Mouse (Mus musculus) heart, embryonic 11.5 days (tissue): ENCODE data around the gene Cep170b. TPM values are rescaled to one million over a fixed set of nuclear protein-coding genes. Genes with fewer than 3 reads are reported as not detected.
A peak's percentile ranks its signal among the peaks of the same experiment; 100 is the strongest.

Source experiments
- ATAC-seq: fragments of 200-750 bp; cut with Nextera tagmentation; replicated peaks from 2 replicates; pipeline ENCODE4 v1.8.0; 2017; ENCODE audit warnings: moderate library complexity; ENCODE audit not compliant: insufficient number of reproducible peaks, low FRiP score, low TSS enrichment
- H3K27ac ChIP-seq: fragments of 300-500 bp; sonication (generic); 2 replicates; pipeline ENCODE4 v1.5.1; 2014; ENCODE audit warnings: mild to moderate bottlenecking, low read depth, low read length
- H3K27me3 ChIP-seq: fragments of 300-500 bp; sonication (generic); 2 replicates; pipeline ENCODE4 v1.6.1; 2014; ENCODE audit warnings: mild to moderate bottlenecking, low read length, mixed read lengths; ENCODE audit not compliant: control insufficient read depth, insufficient read depth
- H3K36me3 ChIP-seq: fragments of 300-500 bp; sonication (generic); 2 replicates; pipeline ENCODE4 v1.6.1; 2014; ENCODE audit warnings: mild to moderate bottlenecking, low read length, moderate library complexity, mixed read lengths; ENCODE audit not compliant: control insufficient read depth, insufficient read depth
- H3K4me1 ChIP-seq: fragments of 300-500 bp; sonication (generic); 2 replicates; pipeline ENCODE4 v1.6.1; 2014; ENCODE audit warnings: low read length; ENCODE audit not compliant: control insufficient read depth, insufficient read depth
- H3K4me2 ChIP-seq: fragments of 300-500 bp; sonication (generic); 2 replicates; pipeline ENCODE4 v1.6.1; 2014; ENCODE audit warnings: mild to moderate bottlenecking, moderate library complexity
- H3K4me3 ChIP-seq: fragments of 300-500 bp; sonication (generic); 2 replicates; pipeline ENCODE4 v1.5.1; 2014; ENCODE audit warnings: low read depth, low read length
- H3K9ac ChIP-seq: fragments of 300-500 bp; sonication (generic); 2 replicates; pipeline ENCODE4 v1.6.1; 2014; ENCODE audit warnings: mild to moderate bottlenecking, low read depth, low read length, moderate library complexity
- H3K9me3 ChIP-seq: fragments of 300-500 bp; sonication (generic); replicated peaks from 2 replicates; pipeline ENCODE4 v1.6.1; 2016; ENCODE audit warnings: low read length; ENCODE audit not compliant: control insufficient read depth
- WGBS: fragments of 180-500 bp; shearing (Covaris S2); extraction: QIAGEN DNeasy Blood & Tissue Kit; methylation state at CpG from one replicate; pipeline ENCODE4 v1.1.7; 2014; ENCODE audit not compliant: insufficient replicate concordance; 5-methylcytosine and 5-hydroxymethylcytosine counted together
- polyA plus RNA-seq: library from polyadenylated mRNA; unstranded; fragments of >200 nt; fragmentation: Nextera tagmentation; extraction: Ambion mirVana; gene quantifications from 2 replicates; pipeline ENCODE4 v1.2.1, GENCODE M21; 2014

Gene Cep170b
- polyA plus RNA-seq, 1 experiment from 2014 or later = 3.1 TPM

DNA sequence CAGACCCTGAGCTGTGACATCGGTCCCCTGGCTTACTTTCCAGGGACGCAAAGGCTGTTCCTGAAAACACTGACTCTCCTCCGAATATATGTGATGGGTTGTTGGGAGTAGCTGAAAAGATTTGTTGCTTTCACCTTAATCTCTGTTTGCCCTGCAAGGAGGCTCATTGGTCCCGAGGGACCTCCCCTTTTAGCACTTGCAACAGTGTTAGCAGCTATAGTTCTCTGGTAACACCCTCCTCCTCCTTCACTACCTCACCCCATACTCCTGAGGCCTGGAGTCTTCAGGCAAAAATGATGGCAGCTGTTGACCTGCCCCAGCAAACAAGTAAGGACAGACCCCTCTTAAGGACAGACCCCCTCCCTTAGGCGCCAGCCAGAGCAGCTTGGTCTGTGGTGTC, 1.3 kb upstream of the Cep170b start:
- Histone ChIP-seq H3K27me3 (peaks cover 31% of the 10 kb centered on the region), H3K36me3 (no peaks in the 10 kb centered on the region), H3K9me3 (no peaks in the 10 kb centered on the region), H3K27ac (no peak overlapping the region), H3K9ac (no peak overlapping the region), H3K4me1 (peaks cover 5% of the 10 kb centered on the region; the same call in 1 of the 2 replicates), H3K4me3 (no peak overlapping the region), H3K4me2 (no peak overlapping the region)
- WGBS = 45% methylated on average over 5 of the region's 5 CpGs
- ATAC-seq = no peak

DNA sequence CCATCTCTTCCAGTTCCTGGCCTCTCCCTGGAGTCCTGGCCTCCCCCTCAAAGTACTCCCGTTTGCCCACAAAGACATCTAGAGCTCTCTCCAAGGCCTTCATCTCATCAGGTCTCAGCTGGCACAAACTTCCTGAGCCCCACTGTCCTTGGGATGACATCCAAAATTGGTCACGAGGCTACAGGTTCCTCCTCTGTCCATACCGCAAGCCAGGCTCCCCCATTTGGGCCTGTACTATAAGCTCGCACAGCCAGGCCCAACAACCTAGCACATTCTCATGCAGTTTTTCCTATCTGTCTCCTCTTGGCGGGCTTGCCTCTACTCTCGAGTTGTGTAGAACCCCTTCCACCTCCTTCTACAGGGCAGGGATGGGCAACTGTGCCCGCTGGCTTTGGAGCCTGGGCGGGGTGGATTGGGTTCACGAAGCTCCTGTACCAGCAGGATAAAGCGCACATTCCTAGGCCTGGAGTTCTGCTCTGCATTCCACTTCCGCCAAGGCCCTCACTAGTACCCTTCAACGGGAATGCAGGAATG, 702 bp downstream of the Cep170b start:
- no peak for ATAC-seq
- Histone ChIP-seq H3K9me3 (no peaks in the 10 kb centered on the region), H3K4me1 (peaks cover 5% of the 10 kb centered on the region; the same call in 1 of the 2 replicates), H3K4me2 (peak overlapping the region; percentile 99), H3K27me3 (peaks cover 27% of the 10 kb centered on the region), H3K4me3 (peak overlapping the region; percentile 75), H3K27ac (0 out of 2 replicates have a peak overlapping the region, but pooled peaks have one; percentile 22), H3K36me3 (no peaks in the 10 kb centered on the region), H3K9ac (peak overlapping the region; percentile 43; the same call in 1 of the 2 replicates)
- 35% methylated on average over 12 of the region's 12 CpGs for WGBS

DNA sequence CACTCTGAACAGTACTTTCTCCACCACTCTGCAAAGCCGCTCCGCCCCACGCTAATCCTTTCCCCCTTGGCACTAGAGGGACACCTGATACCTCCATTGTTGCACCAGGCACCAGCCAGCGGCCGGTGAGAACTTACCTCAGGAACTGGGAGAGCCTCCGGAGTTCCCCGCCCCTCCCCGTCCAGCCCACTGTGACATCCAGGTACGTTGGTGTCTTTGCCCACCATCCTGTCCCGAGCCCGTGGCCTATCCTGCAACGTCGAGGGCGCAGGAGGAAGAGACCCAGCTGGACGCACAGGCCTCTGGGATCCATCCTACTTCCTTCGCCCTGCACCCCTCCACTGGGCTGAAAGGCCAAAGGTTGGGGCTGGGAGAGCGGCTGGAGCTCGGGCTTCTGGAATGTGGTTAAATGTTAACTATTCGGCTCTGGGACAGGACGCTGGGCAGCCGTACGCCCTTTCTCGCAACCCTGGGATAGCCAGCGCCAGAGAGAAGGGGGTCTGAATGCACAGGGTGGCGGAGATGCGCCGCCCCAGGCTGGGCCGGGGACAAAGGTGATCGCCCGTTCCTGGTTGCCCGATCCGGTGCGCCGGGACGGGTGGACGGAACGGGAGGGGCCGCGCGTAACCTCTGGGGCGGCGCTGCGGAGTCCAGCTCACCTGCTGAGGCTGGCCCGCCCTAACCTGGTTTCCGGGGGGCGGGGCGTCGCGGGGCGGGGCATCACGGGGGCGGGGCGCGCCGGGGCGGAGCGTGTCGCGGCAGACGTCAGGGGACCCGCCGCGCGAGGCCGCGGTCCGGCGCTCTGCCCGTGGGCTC, 1.4 kb downstream of the Cep170b start:
- H3K4me3 ChIP-seq = peak overlapping the region; percentile 75
- H3K4me2 ChIP-seq = peak overlapping the region; percentile 99
- H3K9ac ChIP-seq = peak overlapping the region; percentile 70; the same call in 1 of the 2 replicates
- H3K9me3 ChIP-seq = no peaks in the 10 kb centered on the region
- peak; percentile 23 for ATAC-seq
- no peaks in the 10 kb centered on the region for H3K36me3 ChIP-seq
- H3K27me3 ChIP-seq = peaks cover 27% of the 10 kb centered on the region
- peaks cover 5% of the 10 kb centered on the region; the same call in 1 of the 2 replicates for H3K4me1 ChIP-seq
- WGBS = 2% methylated on average over 44 of the region's 69 CpGs
- peak overlapping the region; percentile 22; the same call in 1 of the 2 replicates for H3K27ac ChIP-seq

DNA sequence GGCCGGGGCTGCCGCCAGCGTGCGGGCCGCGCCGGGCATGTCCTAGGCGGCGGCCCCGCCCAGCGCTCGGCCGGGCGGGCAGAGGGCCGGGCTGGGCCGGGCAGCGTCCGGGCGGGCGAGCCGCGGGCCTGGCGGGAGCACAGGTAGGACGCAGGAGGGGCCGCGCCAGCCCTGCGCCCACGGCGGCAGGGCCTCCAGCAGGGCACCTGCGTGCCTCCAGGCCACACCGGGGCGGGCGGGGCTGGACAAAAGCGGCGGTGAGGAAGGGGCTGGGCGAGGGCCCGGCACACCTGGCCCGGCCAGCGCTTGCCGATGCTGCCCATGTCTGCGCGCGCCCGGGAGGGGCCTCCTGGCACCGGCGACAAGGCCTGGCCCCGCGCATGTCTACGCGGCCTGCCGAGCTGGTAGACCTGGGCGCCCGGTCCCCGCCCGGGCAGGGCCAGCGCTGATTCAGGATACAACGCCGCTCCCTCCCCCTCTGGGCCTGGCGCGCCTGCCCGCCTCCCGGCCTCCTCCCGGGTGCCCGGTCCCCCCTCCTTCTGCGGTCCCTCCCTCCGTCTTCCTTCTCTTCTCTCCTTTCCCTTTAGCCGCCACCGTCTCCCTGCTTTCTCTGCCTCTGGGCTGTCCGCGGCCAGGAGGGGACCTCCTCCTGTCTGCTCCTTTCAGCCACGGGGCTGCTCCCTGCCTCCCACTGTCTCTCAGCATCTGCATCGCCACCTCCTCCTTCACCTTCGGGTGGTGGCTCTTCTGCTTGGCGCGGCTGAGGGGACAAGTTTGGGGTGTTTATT, 2.2 kb downstream of the Cep170b start:
- no peak overlapping the region for H3K27ac ChIP-seq
- ATAC-seq = peak; percentile 27; the same call in 1 of the 2 replicates
- H3K27me3 ChIP-seq = peaks cover 27% of the 10 kb centered on the region
- WGBS = under 1% methylated on average over 50 of the region's 75 CpGs
- H3K4me2 ChIP-seq = peak overlapping the region; percentile 99
- H3K4me3 ChIP-seq = peak overlapping the region; percentile 75
- H3K9me3 ChIP-seq = no peaks in the 10 kb centered on the region
- H3K4me1 ChIP-seq = peaks cover 5% of the 10 kb centered on the region; the same call in 1 of the 2 replicates
- peak overlapping the region; percentile 70 for H3K9ac ChIP-seq
- no peaks in the 10 kb centered on the region for H3K36me3 ChIP-seq

DNA sequence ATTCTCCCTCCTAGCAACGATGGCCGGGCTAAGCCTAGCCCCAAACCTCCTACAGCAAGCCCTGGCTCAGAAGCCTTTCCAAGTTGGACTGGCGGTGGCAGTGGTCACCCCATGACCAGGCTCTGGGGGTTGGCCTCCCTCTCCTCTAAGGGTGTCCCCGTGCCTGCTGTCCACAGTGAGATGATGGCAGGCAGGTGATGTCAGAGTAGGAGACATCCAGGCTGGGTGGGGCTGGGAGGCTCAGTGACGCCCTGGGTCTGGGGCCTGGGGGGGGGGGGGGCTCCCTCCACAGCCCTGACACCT, 2.7 kb downstream of the Cep170b start:
- H3K4me2 ChIP-seq = peak overlapping the region; percentile 99
- H3K27ac ChIP-seq = no peak overlapping the region
- no peak overlapping the region for H3K9ac ChIP-seq
- 15% methylated on average over 5 of the region's 5 CpGs for WGBS
- ATAC-seq = no peak; the same call in 1 of the 2 replicates
- peaks cover 5% of the 10 kb centered on the region; the same call in 1 of the 2 replicates for H3K4me1 ChIP-seq
- H3K9me3 ChIP-seq = no peaks in the 10 kb centered on the region
- peak overlapping the region; percentile 75 for H3K4me3 ChIP-seq
- peaks cover 27% of the 10 kb centered on the region for H3K27me3 ChIP-seq
- H3K36me3 ChIP-seq = no peaks in the 10 kb centered on the region

DNA sequence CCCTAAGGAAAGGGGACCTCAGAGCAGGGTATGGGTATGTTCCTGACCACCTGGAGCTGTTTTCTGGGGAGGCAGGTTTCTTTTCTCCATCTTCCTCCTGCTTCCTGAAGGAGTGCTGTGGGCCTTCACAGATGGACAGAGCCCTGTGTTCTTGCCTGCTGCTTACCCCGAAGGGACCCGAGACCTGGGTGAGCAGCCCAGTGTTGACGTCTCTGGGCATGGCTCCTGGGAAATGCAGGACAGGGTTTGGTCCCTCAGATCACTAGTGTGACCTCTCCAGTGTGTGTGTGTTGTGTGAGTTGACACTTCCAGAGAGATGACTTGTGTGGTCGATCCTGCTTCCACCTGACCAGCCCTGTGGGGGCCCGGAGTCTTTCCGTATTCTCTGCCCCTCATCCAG, 3.2 kb downstream of the Cep170b start:
- no peaks in the 10 kb centered on the region for H3K9me3 ChIP-seq
- H3K36me3 ChIP-seq = no peaks in the 10 kb centered on the region
- peaks cover 27% of the 10 kb centered on the region for H3K27me3 ChIP-seq
- H3K4me2 ChIP-seq = peak overlapping the region; percentile 99; the same call in 1 of the 2 replicates
- H3K4me3 ChIP-seq = no peak overlapping the region
- H3K9ac ChIP-seq = no peak overlapping the region
- 86% methylated on average over 6 of the region's 6 CpGs for WGBS
- ATAC-seq = no peak
- H3K27ac ChIP-seq = no peak overlapping the region
- peaks cover 5% of the 10 kb centered on the region; the same call in 1 of the 2 replicates for H3K4me1 ChIP-seq

DNA sequence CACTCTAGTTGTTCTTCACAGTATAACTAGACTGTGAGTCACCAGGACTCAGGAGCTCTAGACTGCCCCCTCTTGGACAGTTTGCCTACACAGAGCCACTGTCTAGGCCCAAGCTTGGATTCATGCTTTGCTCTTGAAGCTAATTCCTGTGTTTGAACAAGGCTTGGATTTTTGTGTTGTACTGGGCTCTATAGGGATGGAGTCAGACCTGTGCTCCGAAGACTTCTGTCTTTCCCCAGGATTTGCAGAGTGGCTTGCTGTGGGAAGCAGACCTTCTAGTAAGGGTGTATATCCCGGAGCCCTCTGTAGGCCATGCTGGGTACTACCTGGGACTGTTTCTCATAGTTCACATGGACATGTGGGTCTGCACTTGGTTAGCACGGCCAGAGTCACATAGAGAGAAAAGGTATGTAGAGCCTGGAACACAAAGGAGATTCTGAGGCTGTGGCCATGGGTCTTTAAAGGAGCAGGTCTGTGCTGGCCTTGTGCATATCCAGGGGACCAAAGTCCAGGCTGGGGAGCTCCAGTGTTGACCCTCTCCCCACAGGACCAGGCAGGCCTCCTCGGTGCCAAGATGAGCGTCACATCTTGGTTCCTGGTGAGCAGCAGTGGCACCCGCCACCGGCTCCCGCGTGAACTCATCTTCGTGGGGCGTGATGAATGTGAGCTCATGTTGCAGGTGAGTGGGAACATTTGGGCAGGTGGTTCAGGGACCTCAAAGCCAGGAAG, 4.0 kb downstream of the Cep170b start:
- 72% methylated on average over 11 of the region's 11 CpGs for WGBS
- H3K9ac ChIP-seq = no peak overlapping the region
- peaks cover 27% of the 10 kb centered on the region for H3K27me3 ChIP-seq
- H3K4me3 ChIP-seq = no peak overlapping the region
- no peaks in the 10 kb centered on the region for H3K36me3 ChIP-seq
- H3K4me2 ChIP-seq = no peak overlapping the region
- no peaks in the 10 kb centered on the region for H3K9me3 ChIP-seq
- no peak overlapping the region for H3K27ac ChIP-seq
- no peak for ATAC-seq
- H3K4me1 ChIP-seq = peaks cover 5% of the 10 kb centered on the region; the same call in 1 of the 2 replicates

DNA sequence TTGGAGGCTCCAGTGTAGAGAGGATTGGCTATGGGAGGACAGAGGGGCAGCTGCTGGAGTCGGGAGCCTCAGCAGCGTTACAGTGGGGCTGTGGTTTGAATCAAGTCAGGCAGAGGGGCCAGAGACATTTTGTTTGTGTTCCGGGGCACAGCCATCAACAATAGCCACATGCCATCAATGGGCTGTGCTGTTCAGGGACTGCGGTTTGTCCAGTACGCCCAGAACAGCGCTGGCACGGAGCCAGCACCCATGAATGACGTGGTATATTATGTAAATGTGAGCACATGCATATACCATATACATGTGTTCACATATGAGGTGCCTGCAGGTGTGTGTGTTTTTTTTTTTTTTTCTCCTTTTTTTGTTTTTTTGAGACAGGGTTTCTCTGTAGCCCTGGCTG, 7.5 kb downstream of the Cep170b start:
- Histone ChIP-seq H3K4me3 (no peak overlapping the region), H3K36me3 (no peaks in the 10 kb centered on the region), H3K9ac (no peak overlapping the region), H3K27ac (no peak overlapping the region), H3K4me1 (no peaks in the 10 kb centered on the region), H3K27me3 (peaks cover 7% of the 10 kb centered on the region; the same call in 1 of the 2 replicates), H3K4me2 (no peak overlapping the region), H3K9me3 (no peaks in the 10 kb centered on the region)
- 78% methylated on average over 8 of the region's 8 CpGs for WGBS
- ATAC-seq = no peak
